Mouse (Mus musculus): ENCODE measurements around the gene Mmp8. TPM values are rescaled to one million over a fixed set of nuclear protein-coding genes. Genes with fewer than 3 reads are reported as not detected.

Gene Mmp8
- polyA plus RNA-seq (2015; fragmentation: Nextera tagmentation; extraction: Ambion mirVana): 0.22 and 0.26 TPM in 2 replicates

GRCm38 (mm10) chr9:7558221-7559017 lies at the start of gene Mmp8:
Mmp8 (plus strand) TSS chr9:7558456.
- ATAC-seq (ENCODE audit: low FRiP score, low read depth): no peak
- no peaks in the 10 kb centered on the region for H3K9me3 ChIP-seq
- no peaks in the 10 kb centered on the region for H3K36me3 ChIP-seq
- no peak within 1 kb of the TSS for H3K4me2 ChIP-seq
- H3K4me3 ChIP-seq: no peak within 1 kb of the TSS
- 88% methylated on average over 8 of the region's 8 CpGs for WGBS
- H3K9ac ChIP-seq: no peak within 1 kb of the TSS
- H3K27ac ChIP-seq (replicated peaks): no peak within 1 kb of the TSS
- no peaks in the 10 kb centered on the region for H3K27me3 ChIP-seq
- no peaks in the 10 kb centered on the region for H3K4me1 ChIP-seq (replicated peaks)

DNA sequence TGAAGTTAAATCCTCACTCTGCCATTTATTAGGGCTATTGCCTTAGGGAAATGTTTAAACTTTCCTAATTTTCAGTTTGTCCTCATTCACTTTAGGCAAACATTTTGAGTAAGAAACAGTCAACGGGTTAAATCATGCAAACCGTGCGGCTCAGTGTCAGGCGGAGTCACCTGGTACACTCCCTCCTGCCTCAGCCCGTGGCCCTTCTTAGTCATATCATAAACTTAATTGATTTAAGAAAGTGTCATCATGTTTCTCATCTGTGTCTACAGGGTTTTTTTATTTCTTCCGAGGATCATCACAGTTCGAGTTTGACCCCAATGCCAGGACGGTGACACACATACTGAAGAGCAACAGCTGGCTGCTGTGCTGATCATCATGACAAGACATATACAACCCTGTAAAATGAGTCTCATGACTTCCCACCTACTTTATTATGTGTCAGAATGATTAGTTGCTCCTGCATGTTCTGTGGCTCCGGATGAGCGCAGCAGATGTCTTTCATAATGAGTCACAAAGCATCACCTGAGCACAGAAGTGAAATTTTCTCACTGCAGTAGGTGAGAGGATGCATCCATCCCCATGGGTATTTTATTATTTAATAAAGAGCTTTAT lies 48.5 kb upstream of the Mmp8 start:
- H3K27me3 ChIP-seq: no peaks in the 10 kb centered on the region
- no peak overlapping the region for H3K4me3 ChIP-seq
- no peaks in the 10 kb centered on the region for H3K4me1 ChIP-seq (replicated peaks)
- H3K36me3 ChIP-seq: no peaks in the 10 kb centered on the region
- H3K4me2 ChIP-seq: no peak overlapping the region
- no peak overlapping the region for H3K27ac ChIP-seq (replicated peaks)
- no peaks in the 10 kb centered on the region for H3K9me3 ChIP-seq
- no peak overlapping the region for H3K9ac ChIP-seq
- WGBS: 90% methylated on average over 10 of the region's 10 CpGs
- ATAC-seq (ENCODE audit: low FRiP score, low read depth): no peak

GRCm38 (mm10) chr9:7517944-7518571 lies 40.2 kb upstream of the Mmp8 start:
- 59% methylated on average over 4 of the region's 4 CpGs for WGBS
- no peaks in the 10 kb centered on the region for H3K27me3 ChIP-seq
- ATAC-seq (ENCODE audit: low FRiP score, low read depth): no peak

GRCm38 (mm10) chr9:7526255-7526940 lies 31.9 kb upstream of the Mmp8 start:
- no peak overlapping the region for H3K4me2 ChIP-seq

More at GRCm38 (mm10) chr9:7517944-7518571, 40.2 kb upstream of the Mmp8 start:
- Histone ChIP-seq H3K27ac (replicated peaks) (no peak overlapping the region), H3K9ac (no peak overlapping the region), H3K4me3 (no peak overlapping the region), H3K4me1 (replicated peaks) (no peaks in the 10 kb centered on the region), H3K4me2 (no peak overlapping the region), H3K9me3 (no peaks in the 10 kb centered on the region), H3K36me3 (no peaks in the 10 kb centered on the region)

GRCm38 (mm10) chr9:7542763-7543162 lies 15.5 kb upstream of the Mmp8 start:
- H3K27ac ChIP-seq (replicated peaks): no peak overlapping the region
- no peaks in the 10 kb centered on the region for H3K27me3 ChIP-seq
- H3K4me3 ChIP-seq: no peak overlapping the region
- no peak overlapping the region for H3K4me2 ChIP-seq
- no peaks in the 10 kb centered on the region for H3K4me1 ChIP-seq (replicated peaks)
- ATAC-seq (ENCODE audit: low FRiP score, low read depth): no peak
- no peaks in the 10 kb centered on the region for H3K36me3 ChIP-seq
- no peak overlapping the region for H3K9ac ChIP-seq
- no peaks in the 10 kb centered on the region for H3K9me3 ChIP-seq

More at GRCm38 (mm10) chr9:7526255-7526940, 31.9 kb upstream of the Mmp8 start:
- Histone ChIP-seq H3K36me3 (no peaks in the 10 kb centered on the region), H3K4me3 (no peak overlapping the region), H3K4me1 (replicated peaks) (no peaks in the 10 kb centered on the region), H3K27ac (replicated peaks) (no peak overlapping the region), H3K9ac (no peak overlapping the region), H3K9me3 (no peaks in the 10 kb centered on the region), H3K27me3 (no peaks in the 10 kb centered on the region)
- ATAC-seq (ENCODE audit: low FRiP score, low read depth): no peak
- WGBS: 73% methylated on average over 4 of the region's 4 CpGs

- Histone ChIP-seq H3K4me2 (no peak overlapping the region), H3K4me3 (no peak overlapping the region), H3K9me3 (no peaks in the 10 kb centered on the region), H3K27ac (replicated peaks) (no peak overlapping the region), H3K4me1 (replicated peaks) (no peaks in the 10 kb centered on the region), H3K27me3 (no peaks in the 10 kb centered on the region), H3K9ac (no peak overlapping the region), H3K36me3 (no peaks in the 10 kb centered on the region)
- ATAC-seq (ENCODE audit: low FRiP score, low read depth): no peak
- WGBS: 79% methylated on average over 1 of the region's 1 CpGs
These were observed 13.3 kb upstream of the Mmp8 start for GRCm38 (mm10) chr9:7544923-7545457.

GRCm38 (mm10) chr9:7545471-7545870 lies 12.8 kb upstream of the Mmp8 start:
- H3K36me3 ChIP-seq: no peaks in the 10 kb centered on the region
- H3K4me3 ChIP-seq: no peak overlapping the region
- no peak for ATAC-seq (ENCODE audit: low FRiP score, low read depth)
- no peak overlapping the region for H3K9ac ChIP-seq
- 58% methylated on average over 1 of the region's 1 CpGs for WGBS
- H3K27me3 ChIP-seq: no peaks in the 10 kb centered on the region
- no peak overlapping the region for H3K27ac ChIP-seq (replicated peaks)
- H3K4me1 ChIP-seq (replicated peaks): no peaks in the 10 kb centered on the region
- no peak overlapping the region for H3K4me2 ChIP-seq
- H3K9me3 ChIP-seq: no peaks in the 10 kb centered on the region

- Histone ChIP-seq H3K36me3 (no peaks in the 10 kb centered on the region), H3K4me2 (no peak overlapping the region), H3K27me3 (no peaks in the 10 kb centered on the region), H3K4me3 (no peak overlapping the region), H3K27ac (replicated peaks) (no peak overlapping the region), H3K4me1 (replicated peaks) (no peaks in the 10 kb centered on the region), H3K9ac (no peak overlapping the region), H3K9me3 (no peaks in the 10 kb centered on the region)
- WGBS: 93% methylated on average over 7 of the region's 7 CpGs
- ATAC-seq (ENCODE audit: low FRiP score, low read depth): no peak
These were observed 12.3 kb upstream of the Mmp8 start for GRCm38 (mm10) chr9:7545920-7546319.

DNA sequence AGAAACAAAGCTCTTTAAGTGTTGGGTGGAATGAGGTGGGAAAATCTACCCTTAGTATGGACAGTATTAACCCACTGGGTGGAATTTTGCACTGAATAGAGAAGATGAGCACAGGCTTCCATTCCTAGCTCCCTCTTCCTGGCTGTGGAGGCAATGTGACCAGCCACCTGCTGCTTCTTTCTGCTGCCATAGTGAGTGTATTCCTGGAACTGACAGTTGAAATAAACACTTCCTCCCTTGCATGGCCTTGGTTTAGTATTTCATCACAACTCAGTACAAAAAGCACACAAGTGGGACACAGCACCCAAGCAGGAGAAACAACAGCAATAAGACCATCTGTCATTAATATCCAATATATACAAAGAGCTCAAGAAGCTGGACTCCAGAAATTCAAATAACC lies 6.3 kb upstream of the Mmp8 start:
- Histone ChIP-seq H3K27me3 (no peaks in the 10 kb centered on the region), H3K9ac (no peak overlapping the region)
- ATAC-seq (ENCODE audit: low FRiP score, low read depth): no peak

GRCm38 (mm10) chr9:7553536-7553935 lies 4.7 kb upstream of the Mmp8 start:
- no peaks in the 10 kb centered on the region for H3K27me3 ChIP-seq
- no peaks in the 10 kb centered on the region for H3K9me3 ChIP-seq
- no peak for ATAC-seq (ENCODE audit: low FRiP score, low read depth)
- H3K36me3 ChIP-seq: no peaks in the 10 kb centered on the region
- WGBS: 95% methylated on average over 3 of the region's 3 CpGs
- H3K9ac ChIP-seq: no peak overlapping the region
- no peak overlapping the region for H3K4me2 ChIP-seq
- no peaks in the 10 kb centered on the region for H3K4me1 ChIP-seq (replicated peaks)
- no peak overlapping the region for H3K4me3 ChIP-seq
- H3K27ac ChIP-seq (replicated peaks): no peak overlapping the region

More for the DNA sequence above, 6.3 kb upstream of the Mmp8 start:
- H3K9me3 ChIP-seq: no peaks in the 10 kb centered on the region
- no peak overlapping the region for H3K4me2 ChIP-seq
- no peak overlapping the region for H3K27ac ChIP-seq (replicated peaks)
- H3K4me3 ChIP-seq: no peak overlapping the region
- H3K4me1 ChIP-seq (replicated peaks): no peaks in the 10 kb centered on the region
- H3K36me3 ChIP-seq: no peaks in the 10 kb centered on the region

DNA sequence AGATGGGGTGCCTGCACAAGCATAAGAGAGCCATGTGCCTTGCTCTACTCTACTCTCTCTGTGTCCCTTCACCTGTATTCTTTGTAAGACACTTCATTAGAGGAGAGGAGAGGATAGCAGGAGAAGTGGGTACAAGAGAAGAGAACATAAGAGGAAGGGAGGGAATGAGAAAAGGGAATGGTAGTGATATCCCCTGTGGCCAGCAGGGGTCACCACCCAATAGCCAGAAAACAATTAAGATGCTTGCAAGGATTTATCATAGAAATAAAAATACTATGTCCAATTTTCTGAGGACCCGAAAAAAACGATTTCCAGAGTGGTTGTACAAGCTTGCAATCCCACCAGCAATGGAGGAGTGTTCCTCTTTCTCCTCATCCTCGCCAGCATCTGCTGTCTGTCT lies 3.9 kb upstream of the Mmp8 start:
- Histone ChIP-seq H3K27me3 (no peaks in the 10 kb centered on the region), H3K36me3 (no peaks in the 10 kb centered on the region), H3K4me2 (no peak overlapping the region), H3K9ac (no peak overlapping the region), H3K9me3 (no peaks in the 10 kb centered on the region), H3K4me1 (replicated peaks) (no peaks in the 10 kb centered on the region), H3K4me3 (no peak overlapping the region), H3K27ac (replicated peaks) (no peak overlapping the region)
- 49% methylated on average over 3 of the region's 3 CpGs for WGBS
- no peak for ATAC-seq (ENCODE audit: low FRiP score, low read depth)

GRCm38 (mm10) chr9:7560026-7560425 lies 1.8 kb downstream of the Mmp8 start:
- ATAC-seq (ENCODE audit: low FRiP score, low read depth): no peak
- no peaks in the 10 kb centered on the region for H3K9me3 ChIP-seq
- no peak overlapping the region for H3K9ac ChIP-seq
- no peak overlapping the region for H3K4me3 ChIP-seq
- no peaks in the 10 kb centered on the region for H3K27me3 ChIP-seq
- H3K27ac ChIP-seq (replicated peaks): no peak overlapping the region
- 75% methylated on average over 4 of the region's 4 CpGs for WGBS
- H3K4me1 ChIP-seq (replicated peaks): no peaks in the 10 kb centered on the region
- H3K4me2 ChIP-seq: no peak overlapping the region
- H3K36me3 ChIP-seq: no peaks in the 10 kb centered on the region

Data from hindbrain, embryonic 15.5 days (tissue).